Mouse (Mus musculus): ENCODE results near the gene Otx2.

DNA sequence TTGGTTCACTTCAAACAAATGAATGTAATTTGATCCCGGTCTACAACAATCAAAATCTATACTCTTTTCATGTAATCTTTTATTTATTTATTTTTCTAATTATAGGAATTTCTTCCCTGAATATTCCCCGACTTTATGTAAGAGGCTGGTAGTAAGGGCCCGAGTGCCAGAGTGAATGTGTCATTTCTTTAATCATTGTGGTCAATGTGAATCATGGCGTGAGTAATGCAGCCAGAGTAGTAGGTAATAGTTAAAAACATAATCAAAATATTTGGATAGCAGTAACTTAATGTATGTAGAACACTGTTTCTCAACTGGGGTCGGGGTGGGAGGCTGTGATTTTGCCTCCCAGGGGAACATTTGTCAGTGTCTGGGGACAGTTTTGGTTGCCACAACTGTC, 6.0 kb upstream of the Otx2 start:
- TF ChIP-seq POLR2A (IDR thresholded peaks at IDR 0.05; ENCODE audit: low read depth, low read length) (no peak), CTCF (IDR thresholded peaks at IDR 0.05; ENCODE audit: extremely low read depth, insufficient read length, insufficient replicate concordance, low read depth, low read length) (no peak)

Measured in small intestine, adult 2 months (tissue).